ENCODE assay signal across 19 mouse cellular contexts in the genomic region with DNA sequence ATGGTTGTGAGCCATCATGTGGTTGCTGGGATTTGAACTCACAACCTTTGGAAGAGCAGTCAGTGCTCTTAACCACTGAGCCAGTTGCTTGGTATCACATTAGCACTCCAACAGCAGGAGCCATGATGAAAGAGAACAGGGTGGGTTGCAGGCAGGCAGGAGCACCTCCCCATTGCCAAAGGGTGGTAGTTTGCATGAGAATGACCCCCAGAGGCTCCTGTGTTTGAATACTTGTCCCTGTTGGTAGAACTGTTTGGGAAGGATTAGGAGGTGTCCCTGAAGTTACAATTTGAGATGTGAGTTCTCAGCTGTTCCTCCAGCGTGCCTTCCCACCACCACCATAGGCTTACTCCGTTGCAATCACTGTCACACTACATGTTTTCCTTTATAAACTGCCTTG. TPM values are rescaled to one million over a fixed set of nuclear protein-coding genes. Genes with fewer than 3 reads are reported as not detected.
A peak's percentile ranks its signal among the peaks of the same experiment; 100 is the strongest.
DNase-seq lines count a peak whose midpoint lies in the region; ATAC-seq and TF ChIP-seq lines count a peak whose summit lies in the region.
"Had no signal": no experiment of that assay in that cellular context is flagged by ENCODE, and none has a peak within 500 bp of the region (broad histone marks: within the 10 kb centered on the region; RNA-seq: fewer than 3 reads in every experiment).

No protein-coding gene starts in this region.

- no peaks in the 10 kb centered on the region; a peak in 1 of 4 replicates for H3K4me1 ChIP-seq in ES-E14 (ENCODE audit: control insufficient read depth in 2 of 2, insufficient read depth in 2 of 2, low read length in 2 of 2, poor library complexity in 1 of 2)
- no peaks in the 10 kb centered on the region for H3K4me1 ChIP-seq in hindbrain, embryonic 16.5 days (ENCODE audit: control insufficient read depth, insufficient read depth, low read depth, low read length)

- 0 out of 2 replicates have a peak, but pooled peaks cover 2% of the 10 kb centered on the region for H3K9me3 ChIP-seq in ES-E14 (ENCODE audit: control insufficient read depth, insufficient read depth, low read depth, low read length)
- no peaks in the 10 kb centered on the region for H3K9me3 ChIP-seq in hindbrain, embryonic 16.5 days (ENCODE audit: control insufficient read depth, low read length)
- H3K9me3 ChIP-seq: embryonic facial prominence, embryonic 10.5 days; embryonic facial prominence, embryonic 12.5 days; forebrain, embryonic 13.5 days; forebrain, embryonic 15.5 days had no signal

- ATAC-seq in hindbrain, embryonic 16.5 days = no peak
- ATAC-seq: forebrain, embryonic 13.5 days; forebrain, embryonic 15.5 days; forebrain, postnatal 0 days had no signal

- peak; percentile 91 for DNase-seq in ES-CJ7 (ENCODE audit: low read depth, low spot score)
- peak; percentile 26 for DNase-seq in ES-E14 (ENCODE audit: low read depth, low spot score)
- peak; percentile 26 for DNase-seq in WW6 (ENCODE audit: low read depth, low spot score)
- no peak for DNase-seq in frontal cortex, postnatal 10 days (ENCODE audit: low spot score in 2 of 2)
- no peak for DNase-seq in T-cell, adult 2 months (ENCODE audit: low spot score)
- DNase-seq: adrenal gland, adult 2 months; adrenal gland, postnatal 10 days; adrenal gland, postnatal 25 days; cerebellum, adult 11 months; cerebellum, adult 18-20 months; cerebellum, adult 9-10 months; cerebellum, postnatal 10 days; cerebellum, postnatal 25 days; forebrain, postnatal 0 days had no signal

- no peak overlapping the region for H3K9ac ChIP-seq in ES-E14 (ENCODE audit: insufficient read depth, low read depth, low read length, poor library complexity, severe bottlenecking)
- no peak overlapping the region for H3K9ac ChIP-seq in hindbrain, embryonic 16.5 days (ENCODE audit: low read depth, low read length)
- H3K9ac ChIP-seq: embryonic facial prominence, embryonic 12.5 days; forebrain, embryonic 13.5 days; forebrain, embryonic 15.5 days; forebrain, postnatal 0 days had no signal

- no peak overlapping the region for H3K4me3 ChIP-seq in ES-E14 (ENCODE audit: insufficient read depth in 1 of 2, low read depth in 1 of 2, low read length in 2 of 2, poor library complexity in 1 of 2, severe bottlenecking in 1 of 2)
- H3K4me3 ChIP-seq in hindbrain, embryonic 16.5 days (ENCODE audit: low read length) = no peak overlapping the region
- H3K4me3 ChIP-seq: embryonic facial prominence, embryonic 10.5 days; embryonic facial prominence, embryonic 12.5 days; forebrain, embryonic 13.5 days; forebrain, embryonic 15.5 days had no signal

- H3K36me3 ChIP-seq in ES-E14 (ENCODE audit: control insufficient read depth, insufficient read depth, low read length, poor library complexity, severe bottlenecking) = peaks cover 2% of the 10 kb centered on the region; the same call in 1 of the 2 replicates
- no peaks in the 10 kb centered on the region for H3K36me3 ChIP-seq in hindbrain, embryonic 16.5 days (ENCODE audit: control insufficient read depth, insufficient read depth, low read length)
- H3K36me3 ChIP-seq: embryonic facial prominence, embryonic 10.5 days; embryonic facial prominence, embryonic 12.5 days; forebrain, embryonic 15.5 days had no signal

- in situ Hi-C loops in ES-E14 (cut with MboI; ENCODE audit: low sequenced_read_pairs in 2 of 2, unreplicated experiment in 2 of 2) = no loop called here

- H3K27ac ChIP-seq in ES-E14 (ENCODE audit: insufficient read depth, low read depth, low read length, poor library complexity, severe bottlenecking) = no peak overlapping the region
- H3K27ac ChIP-seq in hindbrain, embryonic 16.5 days (ENCODE audit: low read depth, low read length) = no peak overlapping the region
- H3K27ac ChIP-seq: embryonic facial prominence, embryonic 10.5 days; embryonic facial prominence, embryonic 12.5 days; forebrain, embryonic 13.5 days; forebrain, embryonic 15.5 days had no signal

- no peaks in the 10 kb centered on the region for H3K27me3 ChIP-seq in hindbrain, embryonic 16.5 days (replicated peaks; ENCODE audit: control insufficient read depth, insufficient read depth, low read length)
- H3K27me3 ChIP-seq: embryonic facial prominence, embryonic 12.5 days; forebrain, embryonic 13.5 days; forebrain, embryonic 15.5 days had no signal

- H3K4me2 ChIP-seq in hindbrain, embryonic 16.5 days (ENCODE audit: low read length) = no peak overlapping the region
- H3K4me2 ChIP-seq: embryonic facial prominence, embryonic 12.5 days; forebrain, embryonic 13.5 days; forebrain, embryonic 15.5 days had no signal

- 85% methylated on average over 2 of the region's 2 CpGs for WGBS in hindbrain, embryonic 16.5 days

TF ChIP-seq in ES-E14, 5 proteins besides CTCF, POLR2A, EP300 and RAD21:
- TF ChIP-seq HCFC1 (IDR thresholded peaks at IDR 0.05; ENCODE audit: borderline replicate concordance, insufficient read depth, low read length) = no peak
- TF ChIP-seq MAFK (IDR thresholded peaks at IDR 0.05; ENCODE audit: insufficient read depth, low read depth, low read length) = no peak
- no peak for TF ChIP-seq ZC3H11A (IDR thresholded peaks at IDR 0.05; ENCODE audit: borderline replicate concordance, low read depth, low read length)
- TF ChIP-seq ZNF384 (IDR thresholded peaks at IDR 0.05; ENCODE audit: low read depth, low read length) = no peak
- no peak for TF ChIP-seq CHD2 (IDR thresholded peaks at IDR 0.05; ENCODE audit: low read depth, low read length)
TF ChIP-seq in ES-E14: peak in this region for 0.

RNA-seq across cellular contexts. Expression of a gene that starts 43.2 kb away (rescaled TPM):
- total RNA-seq in ES-E14 (2012; rRNA removed) = 28.2 and 34.8 TPM in 2 replicates
- polyA plus RNA-seq in hindbrain, embryonic 16.5 days (2015; fragmentation: Nextera tagmentation; extraction: Ambion mirVana) = 135 TPM in 2 replicates

Comparison
In these comparisons a context has a peak if more than half of its experiments do, and no peak if none do; other contexts are left out.
1. DNase-seq: peak in ES-CJ7 (single experiment), ES-E14 (single experiment) and WW6 (single experiment); none in frontal cortex, postnatal 10 days (0 of 2) and T-cell, adult 2 months (single experiment).